Mouse (Mus musculus) embryonic facial prominence, embryonic 13.5 days (tissue): ENCODE data around the gene Bid. TPM values are rescaled to one million over a fixed set of nuclear protein-coding genes. Genes with fewer than 3 reads are reported as not detected.

Experiments used
- ATAC-seq: fragments of 200-750 bp; cut with Nextera tagmentation; 2 replicates; pipeline ENCODE4 v1.8.0; 2017; ENCODE audit warnings: low read depth; ENCODE audit not compliant: insufficient number of reproducible peaks, insufficient read depth, low FRiP score, low TSS enrichment
- H3K27ac ChIP-seq: fragments of 300-500 bp; sonication (generic); 2 replicates; pipeline ENCODE4 v1.5.1; 2015; ENCODE audit warnings: moderate library complexity, mild to moderate bottlenecking, inconsistent platforms
- H3K27me3 ChIP-seq: fragments of 300-500 bp; sonication (generic); 2 replicates; pipeline ENCODE4 v1.6.1; 2015; ENCODE audit warnings: mild to moderate bottlenecking, inconsistent platforms
- H3K36me3 ChIP-seq: fragments of 300-500 bp; sonication (generic); 2 replicates; pipeline ENCODE4 v1.6.1; 2015; ENCODE audit warnings: mild to moderate bottlenecking, inconsistent platforms
- H3K4me1 ChIP-seq: fragments of 300-500 bp; sonication (generic); 2 replicates; pipeline ENCODE4 v1.6.1; 2015; ENCODE audit warnings: inconsistent platforms
- H3K4me2 ChIP-seq: fragments of 300-500 bp; sonication (generic); 2 replicates; pipeline ENCODE4 v1.6.1; 2015; ENCODE audit warnings: moderate library complexity, mild to moderate bottlenecking, inconsistent platforms
- H3K4me3 ChIP-seq: fragments of 300-500 bp; sonication (generic); 2 replicates; pipeline ENCODE4 v1.5.1; 2015; ENCODE audit warnings: mild to moderate bottlenecking, inconsistent platforms
- H3K9ac ChIP-seq: fragments of 300-500 bp; sonication (generic); 2 replicates; pipeline ENCODE4 v1.6.1; 2015; ENCODE audit warnings: mild to moderate bottlenecking, inconsistent platforms
- H3K9me3 ChIP-seq: fragments of 300-500 bp; sonication (generic); 2 replicates; pipeline ENCODE4 v1.6.1; 2016; ENCODE audit warnings: inconsistent platforms
- WGBS: fragments of 180-500 bp; shearing (Covaris S2); methylation state at CpG from one replicate; pipeline ENCODE4 v1.1.7; 2015; ENCODE audit warnings: mixed read lengths; 5-methylcytosine and 5-hydroxymethylcytosine counted together
- polyA plus RNA-seq: library from polyadenylated mRNA; unstranded; fragments of >200 nt; fragmentation: Nextera tagmentation; extraction: Ambion mirVana; gene quantifications from 2 replicates; pipeline ENCODE4 v1.2.1, GENCODE M21; 2015

Bid gene
- polyA plus RNA-seq, 1 experiment from 2014 or later: 16.4 TPM

- no peak overlapping the region for H3K4me3 ChIP-seq
- ATAC-seq: no peak
- H3K9me3 ChIP-seq: no peaks in the 10 kb centered on the region
- H3K36me3 ChIP-seq: peaks cover 24% of the 10 kb centered on the region
- no peaks in the 10 kb centered on the region for H3K27me3 ChIP-seq
- no peak overlapping the region for H3K4me2 ChIP-seq
- H3K27ac ChIP-seq: no peak overlapping the region
- WGBS: 82% methylated on average over 5 of the region's 5 CpGs
- H3K9ac ChIP-seq: no peak overlapping the region
- no peaks in the 10 kb centered on the region for H3K4me1 ChIP-seq
These were observed 27.3 kb upstream of the Bid start for GRCm38 (mm10) chr6:120943964-120944363.

- Histone ChIP-seq H3K4me1 (no peaks in the 10 kb centered on the region), H3K4me3 (no peak overlapping the region), H3K9ac (no peak overlapping the region), H3K27ac (no peak overlapping the region), H3K27me3 (no peaks in the 10 kb centered on the region), H3K36me3 (peaks cover 21% of the 10 kb centered on the region), H3K4me2 (no peak overlapping the region), H3K9me3 (no peaks in the 10 kb centered on the region)
- no peak for ATAC-seq
- WGBS: 91% methylated on average over 10 of the region's 10 CpGs
These were observed 26.9 kb upstream of the Bid start for GRCm38 (mm10) chr6:120943551-120943950.

GRCm38 (mm10) chr6:120943079-120943478 lies 26.4 kb upstream of the Bid start:
- 0 out of 2 replicates have a peak, but pooled peaks cover 4% of the 10 kb centered on the region for H3K4me1 ChIP-seq
- no peak overlapping the region for H3K27ac ChIP-seq
- WGBS: 64% methylated on average over 2 of the region's 2 CpGs
- H3K4me2 ChIP-seq: no peak overlapping the region
- no peaks in the 10 kb centered on the region for H3K9me3 ChIP-seq
- H3K4me3 ChIP-seq: no peak overlapping the region
- H3K36me3 ChIP-seq: peaks cover 16% of the 10 kb centered on the region
- no peak for ATAC-seq
- H3K9ac ChIP-seq: no peak overlapping the region
- no peaks in the 10 kb centered on the region for H3K27me3 ChIP-seq

- H3K4me1 ChIP-seq: 0 out of 2 replicates have a peak, but pooled peaks cover 4% of the 10 kb centered on the region
- no peak overlapping the region for H3K9ac ChIP-seq
- H3K4me3 ChIP-seq: no peak overlapping the region
- ATAC-seq: no peak
- WGBS: 89% methylated on average over 13 of the region's 13 CpGs
- H3K4me2 ChIP-seq: no peak overlapping the region
- H3K27me3 ChIP-seq: no peaks in the 10 kb centered on the region
- peaks cover 7% of the 10 kb centered on the region; the same call in 1 of the 2 replicates for H3K36me3 ChIP-seq
- H3K9me3 ChIP-seq: no peaks in the 10 kb centered on the region
- H3K27ac ChIP-seq: no peak overlapping the region
These were observed 24.9 kb upstream of the Bid start for GRCm38 (mm10) chr6:120941575-120941974.

- no peaks in the 10 kb centered on the region for H3K27me3 ChIP-seq
- H3K9me3 ChIP-seq: no peaks in the 10 kb centered on the region
- H3K27ac ChIP-seq: no peak overlapping the region
- WGBS: 79% methylated on average over 7 of the region's 7 CpGs
- H3K4me1 ChIP-seq: 0 out of 2 replicates have a peak, but pooled peaks cover 4% of the 10 kb centered on the region
- peaks cover 5% of the 10 kb centered on the region; the same call in 1 of the 2 replicates for H3K36me3 ChIP-seq
- no peak overlapping the region for H3K4me2 ChIP-seq
- H3K4me3 ChIP-seq: no peak overlapping the region
- ATAC-seq: no peak
- H3K9ac ChIP-seq: no peak overlapping the region
These were observed 24.4 kb upstream of the Bid start for GRCm38 (mm10) chr6:120941084-120941481.

- H3K27me3 ChIP-seq: no peaks in the 10 kb centered on the region
- H3K4me3 ChIP-seq: no peak overlapping the region
- no peak overlapping the region for H3K27ac ChIP-seq
- no peak overlapping the region for H3K4me2 ChIP-seq
- no peaks in the 10 kb centered on the region for H3K36me3 ChIP-seq
- ATAC-seq: no peak
- no peak overlapping the region for H3K9ac ChIP-seq
- no peaks in the 10 kb centered on the region for H3K9me3 ChIP-seq
- 85% methylated on average over 7 of the region's 7 CpGs for WGBS
- H3K4me1 ChIP-seq: 0 out of 2 replicates have a peak, but pooled peaks cover 4% of the 10 kb centered on the region
These were observed 23.9 kb upstream of the Bid start for GRCm38 (mm10) chr6:120940446-120941083.

GRCm38 (mm10) chr6:120939783-120940182 lies 23.1 kb upstream of the Bid start:
- H3K36me3 ChIP-seq: peaks cover 2% of the 10 kb centered on the region; the same call in 1 of the 2 replicates
- H3K9me3 ChIP-seq: no peaks in the 10 kb centered on the region
- no peaks in the 10 kb centered on the region for H3K27me3 ChIP-seq
- 86% methylated on average over 3 of the region's 3 CpGs for WGBS
- no peak for ATAC-seq
- no peak overlapping the region for H3K27ac ChIP-seq
- H3K4me1 ChIP-seq: 0 out of 2 replicates have a peak, but pooled peaks cover 4% of the 10 kb centered on the region
- no peak overlapping the region for H3K4me3 ChIP-seq
- no peak overlapping the region for H3K9ac ChIP-seq
- H3K4me2 ChIP-seq: no peak overlapping the region

- Histone ChIP-seq H3K36me3 (peaks cover 11% of the 10 kb centered on the region), H3K9ac (no peak overlapping the region), H3K4me2 (no peak overlapping the region), H3K27ac (no peak overlapping the region), H3K9me3 (no peaks in the 10 kb centered on the region), H3K4me1 (0 out of 2 replicates have a peak, but pooled peaks cover 4% of the 10 kb centered on the region), H3K27me3 (no peaks in the 10 kb centered on the region), H3K4me3 (no peak overlapping the region)
- WGBS: 84% methylated on average over 12 of the region's 12 CpGs
- no peak for ATAC-seq
These were observed 22.3 kb upstream of the Bid start for GRCm38 (mm10) chr6:120938763-120939450.

- Histone ChIP-seq H3K4me1 (0 out of 2 replicates have a peak, but pooled peaks cover 4% of the 10 kb centered on the region), H3K27me3 (no peaks in the 10 kb centered on the region), H3K4me3 (no peak overlapping the region), H3K36me3 (peaks cover 17% of the 10 kb centered on the region), H3K27ac (no peak overlapping the region), H3K4me2 (no peak overlapping the region), H3K9me3 (no peaks in the 10 kb centered on the region), H3K9ac (no peak overlapping the region)
- WGBS: 72% methylated on average over 11 of the region's 11 CpGs
- no peak for ATAC-seq
These were observed 21.5 kb upstream of the Bid start for GRCm38 (mm10) chr6:120937999-120938608.

GRCm38 (mm10) chr6:120937104-120937617 lies 20.5 kb upstream of the Bid start:
- H3K27me3 ChIP-seq: no peaks in the 10 kb centered on the region
- peaks cover 27% of the 10 kb centered on the region for H3K36me3 ChIP-seq
- H3K27ac ChIP-seq: no peak overlapping the region
- H3K4me1 ChIP-seq: 0 out of 2 replicates have a peak, but pooled peaks cover 4% of the 10 kb centered on the region
- 91% methylated on average over 16 of the region's 16 CpGs for WGBS
- no peak overlapping the region for H3K9ac ChIP-seq
- no peaks in the 10 kb centered on the region for H3K9me3 ChIP-seq
- no peak overlapping the region for H3K4me2 ChIP-seq
- ATAC-seq: no peak
- H3K4me3 ChIP-seq: no peak overlapping the region

- 0 out of 2 replicates have a peak, but pooled peaks cover 4% of the 10 kb centered on the region for H3K4me1 ChIP-seq
- H3K4me3 ChIP-seq: no peak overlapping the region
- no peak overlapping the region for H3K4me2 ChIP-seq
- H3K36me3 ChIP-seq: peaks cover 37% of the 10 kb centered on the region
- H3K9me3 ChIP-seq: no peaks in the 10 kb centered on the region
- 76% methylated on average over 4 of the region's 4 CpGs for WGBS
- no peak overlapping the region for H3K9ac ChIP-seq
- H3K27ac ChIP-seq: no peak overlapping the region
- no peaks in the 10 kb centered on the region for H3K27me3 ChIP-seq
- no peak for ATAC-seq
These were observed 17.5 kb upstream of the Bid start for GRCm38 (mm10) chr6:120934176-120934575.
